Mouse (Mus musculus): ENCODE results near the gene Bdkrb1. TPM values are rescaled to one million over a fixed set of nuclear protein-coding genes. Genes with fewer than 3 reads are reported as not detected.
A peak's percentile ranks its signal among the peaks of the same experiment; 100 is the strongest.

Gene Bdkrb1
- polyA plus RNA-seq, 1 experiment from 2014 or later: 0.39 TPM

DNA sequence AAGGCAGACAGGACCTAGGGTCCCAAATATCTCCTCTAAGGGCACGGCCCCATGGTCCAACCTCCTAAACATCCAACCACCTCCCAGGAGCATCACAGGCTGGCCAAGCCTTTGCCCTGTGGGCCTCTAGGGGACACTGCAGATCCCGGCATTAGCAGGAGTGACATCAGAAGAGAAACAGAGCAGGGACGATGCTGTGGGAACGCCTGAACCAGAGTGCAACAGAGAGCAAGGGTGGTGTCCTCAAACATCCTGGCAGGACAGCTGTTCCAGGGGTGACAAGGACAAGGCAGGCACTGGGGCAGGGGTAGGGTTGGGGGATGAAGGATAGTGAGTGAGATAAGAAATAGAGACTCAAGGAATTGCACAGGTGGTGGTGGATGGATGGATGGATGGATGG lies 4.0 kb downstream of the Bdkrb1 start:
- no peaks in the 10 kb centered on the region for H3K27me3 ChIP-seq (ENCODE audit: control insufficient read depth, insufficient read depth, low read length)
- H3K4me3 ChIP-seq (ENCODE audit: low read depth, low read length): no peak overlapping the region
- WGBS: 84% methylated on average over 4 of the region's 4 CpGs
- H3K9ac ChIP-seq (replicated peaks; ENCODE audit: low read depth, low read length): no peak overlapping the region
- no peak overlapping the region for H3K27ac ChIP-seq (ENCODE audit: low read depth, low read length)
- no peaks in the 10 kb centered on the region for H3K9me3 ChIP-seq (ENCODE audit: control insufficient read depth, low read length)
- H3K4me2 ChIP-seq (ENCODE audit: low read depth, low read length): no peak overlapping the region
- ATAC-seq (ENCODE audit: low read depth): no peak
- H3K4me1 ChIP-seq (ENCODE audit: control insufficient read depth, insufficient read depth, low read length): no peaks in the 10 kb centered on the region
- no peaks in the 10 kb centered on the region for H3K36me3 ChIP-seq (ENCODE audit: control insufficient read depth, insufficient read depth, low read length)

DNA sequence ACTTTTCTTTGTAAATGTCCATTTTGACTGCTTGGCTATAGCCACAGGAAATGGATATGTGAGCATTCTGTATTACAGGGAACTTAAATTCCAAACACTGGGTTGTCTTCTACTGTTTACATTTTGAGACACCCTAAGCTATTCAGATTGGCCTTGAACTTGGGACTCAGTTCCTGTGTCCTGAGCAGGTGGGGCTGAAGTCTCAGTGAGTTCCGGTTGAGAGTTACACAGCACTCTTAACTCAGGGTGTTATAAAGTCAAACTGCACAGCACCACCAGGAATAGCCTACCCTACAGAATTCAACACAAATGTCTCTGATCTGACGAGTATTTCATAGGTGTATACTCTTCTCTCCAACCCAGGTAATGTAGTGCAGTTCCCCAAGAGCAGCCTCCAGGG lies 8.2 kb downstream of the Bdkrb1 start:
- no peak for ATAC-seq (ENCODE audit: low read depth)
- H3K4me2 ChIP-seq (ENCODE audit: low read depth, low read length): no peak overlapping the region
- H3K36me3 ChIP-seq (ENCODE audit: control insufficient read depth, insufficient read depth, low read length): peaks cover 4% of the 10 kb centered on the region; the same call in 1 of the 2 replicates
- no peak overlapping the region for H3K27ac ChIP-seq (ENCODE audit: low read depth, low read length)
- H3K9ac ChIP-seq (replicated peaks; ENCODE audit: low read depth, low read length): no peak overlapping the region
- no peaks in the 10 kb centered on the region for H3K4me1 ChIP-seq (ENCODE audit: control insufficient read depth, insufficient read depth, low read length)
- 95% methylated on average over 2 of the region's 2 CpGs for WGBS
- no peaks in the 10 kb centered on the region for H3K27me3 ChIP-seq (ENCODE audit: control insufficient read depth, insufficient read depth, low read length)
- no peaks in the 10 kb centered on the region for H3K9me3 ChIP-seq (ENCODE audit: control insufficient read depth, low read length)
- no peak overlapping the region for H3K4me3 ChIP-seq (ENCODE audit: low read depth, low read length)

DNA sequence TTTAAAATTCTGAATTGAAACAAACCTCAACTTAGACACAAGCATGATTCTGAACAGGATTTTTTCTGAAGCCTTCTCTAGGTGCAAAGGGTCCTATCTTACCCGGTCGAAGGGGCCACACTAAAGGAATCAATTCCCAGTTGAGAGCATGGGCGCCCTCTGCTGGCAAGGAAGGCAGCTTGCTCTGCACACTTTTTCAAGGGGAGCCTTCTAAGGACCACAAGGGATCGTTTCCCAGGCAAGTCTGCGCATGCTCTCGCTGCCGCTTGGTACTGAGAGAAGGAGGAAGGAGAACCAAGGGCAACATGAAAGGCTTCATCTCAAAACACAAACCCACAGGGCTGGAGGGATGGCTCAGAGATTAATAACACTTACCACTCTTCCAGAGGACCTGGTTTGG lies 8.9 kb downstream of the Bdkrb1 start:
- no peak overlapping the region for H3K9ac ChIP-seq (replicated peaks; ENCODE audit: low read depth, low read length)
- no peak overlapping the region for H3K4me2 ChIP-seq (ENCODE audit: low read depth, low read length)
- WGBS: 14% methylated on average over 7 of the region's 7 CpGs
- no peaks in the 10 kb centered on the region for H3K27me3 ChIP-seq (ENCODE audit: control insufficient read depth, insufficient read depth, low read length)
- H3K4me3 ChIP-seq (ENCODE audit: low read depth, low read length): no peak overlapping the region
- peak; percentile 67; the same call in 1 of the 2 replicates for ATAC-seq (ENCODE audit: low read depth)
- no peaks in the 10 kb centered on the region for H3K4me1 ChIP-seq (ENCODE audit: control insufficient read depth, insufficient read depth, low read length)
- no peak overlapping the region for H3K27ac ChIP-seq (ENCODE audit: low read depth, low read length)
- no peaks in the 10 kb centered on the region for H3K9me3 ChIP-seq (ENCODE audit: control insufficient read depth, low read length)
- H3K36me3 ChIP-seq (ENCODE audit: control insufficient read depth, insufficient read depth, low read length): peaks cover 5% of the 10 kb centered on the region; the same call in 1 of the 2 replicates

DNA sequence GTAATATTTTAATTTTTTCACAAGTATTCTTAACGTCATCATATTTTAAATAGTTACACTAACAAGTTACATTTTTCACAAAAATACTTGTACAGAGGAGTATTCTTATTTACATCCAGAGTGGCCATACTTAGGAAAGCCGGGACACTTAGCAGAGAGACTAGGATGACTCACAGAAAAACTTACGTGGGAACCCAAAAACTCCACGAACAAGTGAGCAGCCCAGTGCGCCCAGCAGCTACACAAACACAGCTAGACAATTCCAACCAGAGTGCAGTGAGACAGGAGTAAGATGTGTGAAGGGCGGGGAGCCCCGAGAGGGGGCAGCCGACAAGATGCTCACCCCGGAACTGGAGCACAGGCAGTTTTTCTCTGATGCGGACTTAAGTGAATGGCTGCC lies 10.7 kb downstream of the Bdkrb1 start:
- no peak overlapping the region for H3K4me3 ChIP-seq (ENCODE audit: low read depth, low read length)
- no peak for ATAC-seq (ENCODE audit: low read depth)
- no peak overlapping the region for H3K4me2 ChIP-seq (ENCODE audit: low read depth, low read length)
- H3K27me3 ChIP-seq (ENCODE audit: control insufficient read depth, insufficient read depth, low read length): no peaks in the 10 kb centered on the region
- WGBS: 89% methylated on average over 10 of the region's 10 CpGs
- H3K9me3 ChIP-seq (ENCODE audit: control insufficient read depth, low read length): no peaks in the 10 kb centered on the region
- no peak overlapping the region for H3K27ac ChIP-seq (ENCODE audit: low read depth, low read length)
- no peaks in the 10 kb centered on the region for H3K4me1 ChIP-seq (ENCODE audit: control insufficient read depth, insufficient read depth, low read length)
- no peak overlapping the region for H3K9ac ChIP-seq (replicated peaks; ENCODE audit: low read depth, low read length)
- H3K36me3 ChIP-seq (ENCODE audit: control insufficient read depth, insufficient read depth, low read length): peaks cover 12% of the 10 kb centered on the region; the same call in 1 of the 2 replicates

DNA sequence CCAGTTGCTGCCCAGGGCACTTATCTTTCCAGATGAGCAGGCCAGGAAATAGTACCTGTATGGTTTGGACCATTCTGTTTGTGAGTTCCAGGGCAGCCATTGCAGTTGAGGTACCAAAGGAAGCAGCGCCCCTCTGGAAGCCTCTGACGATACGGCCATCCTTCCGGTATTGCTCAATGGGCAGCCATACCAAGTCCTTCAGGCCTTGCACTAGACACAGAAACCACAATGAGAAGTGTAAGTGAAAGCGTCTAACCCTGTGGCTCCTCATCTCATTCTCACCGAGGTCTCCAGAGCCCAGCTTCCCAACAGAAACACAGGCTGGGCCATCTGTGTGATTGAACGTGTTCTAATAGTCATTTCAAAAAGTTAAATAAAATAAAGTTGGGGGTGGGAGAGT lies 19.2 kb downstream of the Bdkrb1 start:
- no peak overlapping the region for H3K27ac ChIP-seq (ENCODE audit: low read depth, low read length)
- WGBS: 97% methylated on average over 7 of the region's 7 CpGs
- H3K9ac ChIP-seq (replicated peaks; ENCODE audit: low read depth, low read length): no peak overlapping the region
- no peaks in the 10 kb centered on the region for H3K9me3 ChIP-seq (ENCODE audit: control insufficient read depth, low read length)
- H3K4me1 ChIP-seq (ENCODE audit: control insufficient read depth, insufficient read depth, low read length): no peaks in the 10 kb centered on the region
- no peak overlapping the region for H3K4me2 ChIP-seq (ENCODE audit: low read depth, low read length)
- ATAC-seq (ENCODE audit: low read depth): no peak
- no peak overlapping the region for H3K4me3 ChIP-seq (ENCODE audit: low read depth, low read length)
- H3K36me3 ChIP-seq (ENCODE audit: control insufficient read depth, insufficient read depth, low read length): peaks cover 48% of the 10 kb centered on the region
- H3K27me3 ChIP-seq (ENCODE audit: control insufficient read depth, insufficient read depth, low read length): no peaks in the 10 kb centered on the region

- Histone ChIP-seq H3K4me2 (ENCODE audit: low read depth, low read length) (no peak overlapping the region), H3K4me3 (ENCODE audit: low read depth, low read length) (no peak overlapping the region), H3K4me1 (ENCODE audit: control insufficient read depth, insufficient read depth, low read length) (no peaks in the 10 kb centered on the region), H3K9me3 (ENCODE audit: control insufficient read depth, low read length) (no peaks in the 10 kb centered on the region), H3K27me3 (ENCODE audit: control insufficient read depth, insufficient read depth, low read length) (no peaks in the 10 kb centered on the region), H3K9ac (replicated peaks; ENCODE audit: low read depth, low read length) (no peak overlapping the region), H3K36me3 (ENCODE audit: control insufficient read depth, insufficient read depth, low read length) (peaks cover 52% of the 10 kb centered on the region), H3K27ac (ENCODE audit: low read depth, low read length) (no peak overlapping the region)
- ATAC-seq (ENCODE audit: low read depth): no peak
- 58% methylated on average over 12 of the region's 12 CpGs for WGBS
Measured at GRCm38 (mm10) chr12:105622981-105623539, 20.2 kb downstream of the Bdkrb1 start.

GRCm38 (mm10) chr12:105625798-105626197 lies 22.9 kb downstream of the Bdkrb1 start:
- Histone ChIP-seq H3K36me3 (ENCODE audit: control insufficient read depth, insufficient read depth, low read length) (peaks cover 42% of the 10 kb centered on the region), H3K27me3 (ENCODE audit: control insufficient read depth, insufficient read depth, low read length) (no peaks in the 10 kb centered on the region), H3K9ac (replicated peaks; ENCODE audit: low read depth, low read length) (no peak overlapping the region), H3K4me2 (ENCODE audit: low read depth, low read length) (no peak overlapping the region), H3K9me3 (ENCODE audit: control insufficient read depth, low read length) (no peaks in the 10 kb centered on the region), H3K4me1 (ENCODE audit: control insufficient read depth, insufficient read depth, low read length) (no peaks in the 10 kb centered on the region), H3K4me3 (ENCODE audit: low read depth, low read length) (no peak overlapping the region), H3K27ac (ENCODE audit: low read depth, low read length) (no peak overlapping the region)
- WGBS: 54% methylated on average over 7 of the region's 7 CpGs
- no peak for ATAC-seq (ENCODE audit: low read depth)

DNA sequence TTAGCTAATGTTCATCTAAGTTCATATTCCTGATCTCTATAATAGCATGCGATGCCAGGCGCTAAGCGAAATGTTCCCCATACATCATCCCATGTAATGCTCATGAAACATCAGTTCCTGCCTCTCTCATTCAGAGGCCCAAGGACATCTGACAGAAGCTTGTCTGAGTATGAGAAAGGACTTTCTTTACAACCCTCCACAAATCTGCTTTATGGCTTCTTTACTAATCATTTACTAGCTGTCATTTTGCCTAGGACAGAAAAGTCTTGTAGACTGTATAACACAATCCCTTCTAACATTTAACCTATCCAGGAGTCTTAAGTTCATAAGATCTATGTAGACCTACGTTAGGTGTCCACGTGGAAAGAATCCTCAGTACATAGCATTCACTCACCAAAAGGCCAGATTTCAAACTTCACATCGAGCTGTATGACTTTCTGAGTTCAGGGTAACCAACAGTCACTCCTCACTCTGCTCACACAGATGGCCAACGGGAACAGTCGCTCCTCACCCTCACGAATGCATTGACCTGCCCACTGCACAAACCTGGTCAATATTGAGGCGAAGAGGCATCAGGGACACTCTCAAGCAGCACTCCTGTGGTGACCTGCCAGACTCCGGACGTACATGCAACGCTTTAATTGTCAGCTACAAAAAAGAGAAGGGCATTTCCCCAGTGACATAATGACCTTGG lies 31.6 kb downstream of the Bdkrb1 start:
- Histone ChIP-seq H3K4me2 (ENCODE audit: low read depth, low read length) (no peak overlapping the region), H3K27me3 (ENCODE audit: control insufficient read depth, insufficient read depth, low read length) (no peaks in the 10 kb centered on the region), H3K4me3 (ENCODE audit: low read depth, low read length) (no peak overlapping the region), H3K36me3 (ENCODE audit: control insufficient read depth, insufficient read depth, low read length) (peaks cover 60% of the 10 kb centered on the region), H3K9ac (replicated peaks; ENCODE audit: low read depth, low read length) (no peak overlapping the region), H3K9me3 (ENCODE audit: control insufficient read depth, low read length) (no peaks in the 10 kb centered on the region), H3K27ac (ENCODE audit: low read depth, low read length) (no peak overlapping the region), H3K4me1 (ENCODE audit: control insufficient read depth, insufficient read depth, low read length) (no peaks in the 10 kb centered on the region)
- 92% methylated on average over 13 of the region's 13 CpGs for WGBS
- ATAC-seq (ENCODE audit: low read depth): no peak

DNA sequence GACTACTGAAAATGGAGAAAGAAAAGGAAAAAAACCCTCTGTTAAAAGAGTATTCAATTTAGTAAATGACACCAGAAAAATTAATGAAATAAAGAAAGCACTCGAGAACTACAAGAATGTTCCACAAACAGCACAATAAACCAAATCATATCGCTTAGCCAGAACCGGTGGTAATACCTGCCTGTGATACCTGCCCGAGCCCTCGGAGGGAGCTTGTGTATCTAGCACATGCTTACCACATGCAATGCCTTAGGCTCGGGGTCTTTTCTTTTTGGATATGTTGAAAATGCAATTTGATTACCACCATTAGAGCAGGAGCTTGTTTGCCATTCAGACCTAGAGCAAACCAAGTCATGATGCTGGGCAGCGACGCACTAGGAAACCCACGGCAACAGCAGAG lies 33.7 kb downstream of the Bdkrb1 start:
- WGBS: 92% methylated on average over 9 of the region's 9 CpGs
- Histone ChIP-seq H3K4me1 (ENCODE audit: control insufficient read depth, insufficient read depth, low read length) (no peaks in the 10 kb centered on the region), H3K9me3 (ENCODE audit: control insufficient read depth, low read length) (no peaks in the 10 kb centered on the region), H3K4me2 (ENCODE audit: low read depth, low read length) (no peak overlapping the region), H3K9ac (replicated peaks; ENCODE audit: low read depth, low read length) (no peak overlapping the region), H3K4me3 (ENCODE audit: low read depth, low read length) (no peak overlapping the region), H3K36me3 (ENCODE audit: control insufficient read depth, insufficient read depth, low read length) (peaks cover 74% of the 10 kb centered on the region), H3K27me3 (ENCODE audit: control insufficient read depth, insufficient read depth, low read length) (no peaks in the 10 kb centered on the region), H3K27ac (ENCODE audit: low read depth, low read length) (no peak overlapping the region; the same call in 1 of the 2 replicates)
- ATAC-seq (ENCODE audit: low read depth): no peak
